Mouse (Mus musculus) intestine, embryonic 14.5 days (tissue): ENCODE results near the gene Ttc12. TPM values are rescaled to one million over a fixed set of nuclear protein-coding genes. Genes with fewer than 3 reads are reported as not detected.

ENCODE experiments used
- ATAC-seq: fragments of 200-750 bp; cut with Nextera tagmentation; replicated peaks from 2 replicates; pipeline ENCODE4 v1.8.0; 2017; ENCODE audit warnings: low read depth, moderate number of reproducible peaks, moderate TSS enrichment, moderate library complexity; ENCODE audit not compliant: low FRiP score, low TSS enrichment
- DNase-seq: peaks from one replicate; pipeline ENCODE4 v3.0.0-alpha.2; 2018; ENCODE audit warnings: low spot score
- H3K27ac ChIP-seq: fragments of 300-500 bp; sonication (generic); 2 replicates; pipeline ENCODE4 v1.5.1; 2014; ENCODE audit warnings: low read depth, mild to moderate bottlenecking, control low read depth
- H3K27me3 ChIP-seq: fragments of 300-500 bp; sonication (generic); replicated peaks from 2 replicates; pipeline ENCODE4 v1.6.1; 2014; ENCODE audit warnings: low read length, control low read depth; ENCODE audit not compliant: control insufficient read depth, insufficient read depth
- H3K36me3 ChIP-seq: fragments of 300-500 bp; sonication (generic); 2 replicates; pipeline ENCODE4 v1.6.1; 2014; ENCODE audit warnings: low read length, control low read depth; ENCODE audit not compliant: control insufficient read depth, insufficient read depth
- H3K4me1 ChIP-seq: fragments of 300-500 bp; sonication (generic); replicated peaks from 2 replicates; pipeline ENCODE4 v1.6.1; 2014; ENCODE audit warnings: low read length, control low read depth, mixed read lengths; ENCODE audit not compliant: control insufficient read depth, insufficient read depth
- H3K4me2 ChIP-seq: fragments of 300-500 bp; sonication (generic); 2 replicates; pipeline ENCODE4 v1.6.1; 2014; ENCODE audit warnings: low read length
- H3K4me3 ChIP-seq: fragments of 300-500 bp; sonication (generic); 2 replicates; pipeline ENCODE4 v1.5.1; 2014; ENCODE audit warnings: low read depth, low read length, control low read depth, mixed read lengths
- H3K9ac ChIP-seq: fragments of 300-500 bp; sonication (generic); 2 replicates; pipeline ENCODE4 v1.6.1; 2014; ENCODE audit warnings: mild to moderate bottlenecking, low read length
- H3K9me3 ChIP-seq: fragments of 300-500 bp; sonication (generic); 2 replicates; pipeline ENCODE4 v1.6.1; 2016; ENCODE audit warnings: low read length, control low read depth; ENCODE audit not compliant: control insufficient read depth
- WGBS: fragments of 180-500 bp; shearing (Covaris S2); extraction: QIAGEN DNeasy Blood & Tissue Kit; methylation state at CpG from one replicate; pipeline ENCODE4 v1.1.7; 2014; 5-methylcytosine and 5-hydroxymethylcytosine counted together
- polyA plus RNA-seq: library from polyadenylated mRNA; unstranded; fragments of >200 nt; fragmentation: Nextera tagmentation; extraction: Ambion mirVana; gene quantifications from 2 replicates; pipeline ENCODE4 v1.2.1, GENCODE M21; 2014

The Ttc12 gene
- polyA plus RNA-seq, 1 experiment from 2014 or later: 1.1 TPM

- Histone ChIP-seq H3K9me3 (no peaks in the 10 kb centered on the region), H3K4me1 (no peaks in the 10 kb centered on the region), H3K4me3 (no peak overlapping the region), H3K27ac (no peak overlapping the region), H3K4me2 (no peak overlapping the region), H3K9ac (no peak overlapping the region), H3K36me3 (no peaks in the 10 kb centered on the region), H3K27me3 (no peaks in the 10 kb centered on the region)
- ATAC-seq (no peak), DNase-seq (no peak)
- 81% methylated on average over 3 of the region's 3 CpGs for WGBS
Observed at GRCm38 (mm10) chr9:49450491-49450890, 35.5 kb downstream of the Ttc12 start.

GRCm38 (mm10) chr9:49442621-49443020, 43.4 kb downstream of the Ttc12 start:
- Histone ChIP-seq H3K9me3 (no peaks in the 10 kb centered on the region), H3K27ac (no peak overlapping the region), H3K27me3 (no peaks in the 10 kb centered on the region), H3K4me2 (no peak overlapping the region), H3K9ac (no peak overlapping the region), H3K4me3 (no peak overlapping the region), H3K36me3 (no peaks in the 10 kb centered on the region), H3K4me1 (no peaks in the 10 kb centered on the region)
- WGBS: 78% methylated on average over 3 of the region's 3 CpGs
- no peak for ATAC-seq
- DNase-seq: no peak

- 71% methylated on average over 5 of the region's 5 CpGs for WGBS
- Histone ChIP-seq H3K9me3 (no peaks in the 10 kb centered on the region), H3K4me1 (no peaks in the 10 kb centered on the region), H3K9ac (no peak overlapping the region), H3K36me3 (no peaks in the 10 kb centered on the region), H3K27ac (no peak overlapping the region), H3K4me2 (no peak overlapping the region), H3K27me3 (no peaks in the 10 kb centered on the region), H3K4me3 (no peak overlapping the region)
- ATAC-seq (no peak), DNase-seq (no peak)
Observed at GRCm38 (mm10) chr9:49427478-49427877, 58.5 kb downstream of the Ttc12 start.

- DNase-seq (no peak), ATAC-seq (no peak)
- no peaks in the 10 kb centered on the region for H3K4me1 ChIP-seq
- H3K27me3 ChIP-seq: no peaks in the 10 kb centered on the region
- no peak within 1 kb of the TSS for H3K27ac ChIP-seq
- no peak within 1 kb of the TSS for H3K4me2 ChIP-seq
- H3K36me3 ChIP-seq: no peaks in the 10 kb centered on the region
- no peaks in the 10 kb centered on the region for H3K9me3 ChIP-seq
- 83% methylated on average over 7 of the region's 7 CpGs for WGBS
- H3K4me3 ChIP-seq: no peak within 1 kb of the TSS
- no peak within 1 kb of the TSS for H3K9ac ChIP-seq
Observed at GRCm38 (mm10) chr9:49426921-49427320, 59.1 kb downstream of the Ttc12 start, which contains the start of gene Ankk1. TSS of gene Ankk1 (minus strand) at chr9:49427021.

GRCm38 (mm10) chr9:49425585-49425984, 60.4 kb downstream of the Ttc12 start:
- Histone ChIP-seq H3K4me3 (no peak overlapping the region), H3K4me1 (no peaks in the 10 kb centered on the region), H3K27me3 (no peaks in the 10 kb centered on the region), H3K27ac (no peak overlapping the region), H3K9me3 (no peaks in the 10 kb centered on the region), H3K4me2 (no peak overlapping the region), H3K9ac (no peak overlapping the region), H3K36me3 (no peaks in the 10 kb centered on the region)
- 17% methylated on average over 1 of the region's 1 CpGs for WGBS
- DNase-seq: no peak
- no peak for ATAC-seq

GRCm38 (mm10) chr9:49423866-49424265, 62.2 kb downstream of the Ttc12 start:
- Histone ChIP-seq H3K4me3 (no peak overlapping the region), H3K27me3 (no peaks in the 10 kb centered on the region), H3K9me3 (no peaks in the 10 kb centered on the region), H3K4me2 (no peak overlapping the region), H3K27ac (no peak overlapping the region), H3K4me1 (no peaks in the 10 kb centered on the region), H3K36me3 (no peaks in the 10 kb centered on the region), H3K9ac (no peak overlapping the region)
- DNase-seq (no peak), ATAC-seq (no peak)
- WGBS: 93% methylated on average over 5 of the region's 5 CpGs

GRCm38 (mm10) chr9:49410621-49411020, 75.4 kb downstream of the Ttc12 start:
- ATAC-seq: no peak
- no peak overlapping the region for H3K4me2 ChIP-seq
- no peak for DNase-seq
- no peaks in the 10 kb centered on the region for H3K4me1 ChIP-seq
- H3K36me3 ChIP-seq: no peaks in the 10 kb centered on the region
- no peak overlapping the region for H3K9ac ChIP-seq
- no peaks in the 10 kb centered on the region for H3K27me3 ChIP-seq
- 72% methylated on average over 5 of the region's 5 CpGs for WGBS
- no peak overlapping the region for H3K27ac ChIP-seq
- H3K9me3 ChIP-seq: no peaks in the 10 kb centered on the region
- no peak overlapping the region for H3K4me3 ChIP-seq

GRCm38 (mm10) chr9:49407028-49407427, 79.0 kb downstream of the Ttc12 start:
- Histone ChIP-seq H3K27me3 (no peaks in the 10 kb centered on the region), H3K4me2 (no peak overlapping the region), H3K9me3 (no peaks in the 10 kb centered on the region), H3K36me3 (no peaks in the 10 kb centered on the region), H3K27ac (no peak overlapping the region), H3K4me1 (no peaks in the 10 kb centered on the region), H3K4me3 (no peak overlapping the region), H3K9ac (no peak overlapping the region)
- 83% methylated on average over 5 of the region's 5 CpGs for WGBS
- ATAC-seq: no peak
- no peak for DNase-seq

- Histone ChIP-seq H3K4me2 (no peak overlapping the region), H3K27me3 (no peaks in the 10 kb centered on the region), H3K9me3 (no peaks in the 10 kb centered on the region), H3K36me3 (no peaks in the 10 kb centered on the region), H3K27ac (no peak overlapping the region), H3K9ac (no peak overlapping the region), H3K4me3 (no peak overlapping the region), H3K4me1 (no peaks in the 10 kb centered on the region)
- DNase-seq (no peak), ATAC-seq (no peak)
- 64% methylated on average over 2 of the region's 2 CpGs for WGBS
Observed at GRCm38 (mm10) chr9:49403711-49404110, 82.3 kb downstream of the Ttc12 start.
